Mouse (Mus musculus): ENCODE data around the gene Hist2h2bb. TPM values are rescaled to one million over a fixed set of nuclear protein-coding genes. Genes with fewer than 3 reads are reported as not detected.

Hist2h2bb gene
- total RNA-seq, 2 experiments from 2014 or later = 1,241 to 12,958 TPM

DNA sequence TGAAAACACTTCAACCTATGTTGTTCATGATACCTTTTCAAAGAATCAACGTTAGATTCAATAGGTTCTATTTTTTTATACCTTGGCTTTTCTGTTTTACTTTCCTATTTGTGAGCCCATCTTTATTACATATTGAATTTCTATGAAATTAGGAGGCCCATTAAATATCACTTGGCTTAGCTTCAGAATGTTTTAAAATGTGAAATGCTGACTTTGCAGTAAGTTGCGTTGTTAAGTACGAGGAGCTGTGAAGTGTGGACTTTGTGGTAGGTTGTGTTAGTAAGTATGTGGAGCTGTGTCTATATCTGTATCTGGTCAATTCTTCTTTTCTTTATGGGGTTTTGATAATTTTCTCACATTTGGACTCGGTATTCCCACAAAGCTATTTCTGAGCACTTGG lies 28.8 kb downstream of the Hist2h2bb start:
- no peak for ATAC-seq (ENCODE audit: poor library complexity, severe bottlenecking)

DNA sequence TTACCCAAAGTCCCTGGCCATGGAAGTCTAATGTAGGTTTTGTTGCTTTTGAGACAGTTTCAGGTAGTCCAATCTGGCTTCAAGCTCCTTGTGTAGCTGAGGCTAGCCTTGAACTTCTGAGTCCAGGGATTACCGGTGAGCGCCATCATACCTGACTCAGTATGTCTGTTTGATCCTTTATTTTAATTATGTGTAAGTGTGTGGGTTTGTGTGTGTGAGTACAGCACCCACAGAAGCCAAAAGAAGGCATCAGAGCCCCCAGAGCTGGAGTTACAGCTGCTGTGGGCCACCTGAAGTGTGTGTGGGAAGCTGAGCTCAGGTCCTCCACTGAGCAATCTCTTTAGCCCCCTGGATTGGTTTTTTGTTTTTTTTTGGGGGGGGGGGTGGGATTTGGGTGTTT lies 30.0 kb downstream of the Hist2h2bb start:
- ATAC-seq (ENCODE audit: poor library complexity, severe bottlenecking) = no peak

DNA sequence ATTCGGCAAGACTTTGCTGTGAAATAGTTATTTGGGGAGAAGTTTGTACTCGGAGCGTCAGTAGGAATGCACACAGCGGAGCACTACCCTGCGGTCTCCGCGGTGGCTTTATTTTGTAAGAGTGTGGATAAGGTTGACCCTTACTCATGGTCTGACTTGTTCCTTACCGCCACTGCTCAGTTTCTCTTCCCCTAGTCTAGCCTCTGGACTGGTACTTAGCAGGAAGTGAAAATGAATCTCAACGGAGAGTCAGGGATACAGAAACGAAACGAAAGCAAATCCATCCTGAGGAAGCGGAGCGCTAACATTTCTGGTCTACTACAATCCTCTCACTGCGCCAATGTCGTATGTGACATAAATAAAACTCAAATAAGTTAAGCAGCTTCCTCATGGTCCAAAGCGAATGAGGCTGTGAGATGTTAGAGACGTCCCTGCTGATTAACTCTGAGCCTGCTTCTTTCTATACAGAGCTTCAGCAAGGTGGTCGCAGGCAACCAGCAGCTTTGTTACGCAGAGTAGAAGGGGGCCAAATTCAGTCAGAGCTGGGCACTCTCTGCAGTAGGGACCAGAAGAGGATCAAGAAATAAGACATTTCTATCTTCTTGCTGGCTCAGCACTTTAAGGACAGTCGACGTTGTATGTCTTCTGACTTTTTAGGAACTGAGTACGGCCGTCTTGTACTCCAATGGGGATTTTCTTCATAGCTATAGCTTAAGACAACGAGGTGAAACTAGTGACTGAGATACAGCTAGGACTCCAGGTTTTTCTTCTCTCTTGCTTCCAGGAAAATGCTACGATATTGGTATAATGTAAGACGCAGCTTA lies 31.4 kb downstream of the Hist2h2bb start:
- peak; percentile 94 for ATAC-seq (ENCODE audit: poor library complexity, severe bottlenecking)

DNA sequence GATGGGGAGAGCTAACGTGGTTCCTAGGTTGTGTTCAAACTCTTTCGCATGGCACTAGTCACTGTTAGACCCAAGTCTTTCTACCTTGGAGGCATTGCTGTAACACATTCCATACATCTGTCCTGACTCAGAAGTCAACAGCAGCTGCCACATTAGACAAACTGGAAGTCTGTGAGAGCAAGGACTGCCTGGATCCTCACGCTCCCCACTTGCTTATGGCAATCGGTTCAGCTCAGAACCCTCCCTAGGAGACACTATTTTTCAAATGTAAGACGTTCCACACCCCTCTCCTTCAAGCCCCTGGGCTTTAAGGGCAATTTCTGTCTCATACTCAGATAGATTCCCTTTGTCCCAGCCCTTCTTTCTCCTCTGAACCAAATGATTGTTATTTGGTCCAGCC lies 32.5 kb downstream of the Hist2h2bb start:
- ATAC-seq (ENCODE audit: poor library complexity, severe bottlenecking) = no peak

DNA sequence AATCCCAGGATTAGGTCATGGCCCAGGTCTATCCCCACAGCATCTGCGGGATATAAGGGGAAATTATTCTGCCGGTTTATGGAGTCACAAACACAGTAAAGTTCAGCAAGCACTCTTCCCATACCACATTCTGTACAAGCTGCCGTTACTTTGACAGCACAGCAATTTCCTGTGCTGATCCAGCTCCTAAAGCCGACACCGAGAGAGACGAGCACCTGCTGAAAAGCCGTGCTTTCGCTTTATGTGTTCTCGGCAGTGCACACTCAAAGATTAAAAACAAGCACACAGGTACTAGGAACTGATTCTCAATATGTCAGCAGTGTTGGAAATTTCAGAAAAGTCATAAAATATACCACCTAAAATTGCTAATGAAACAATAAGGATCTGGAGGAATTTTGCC lies 37.0 kb downstream of the Hist2h2bb start:
- no peak for ATAC-seq (ENCODE audit: poor library complexity, severe bottlenecking)

DNA sequence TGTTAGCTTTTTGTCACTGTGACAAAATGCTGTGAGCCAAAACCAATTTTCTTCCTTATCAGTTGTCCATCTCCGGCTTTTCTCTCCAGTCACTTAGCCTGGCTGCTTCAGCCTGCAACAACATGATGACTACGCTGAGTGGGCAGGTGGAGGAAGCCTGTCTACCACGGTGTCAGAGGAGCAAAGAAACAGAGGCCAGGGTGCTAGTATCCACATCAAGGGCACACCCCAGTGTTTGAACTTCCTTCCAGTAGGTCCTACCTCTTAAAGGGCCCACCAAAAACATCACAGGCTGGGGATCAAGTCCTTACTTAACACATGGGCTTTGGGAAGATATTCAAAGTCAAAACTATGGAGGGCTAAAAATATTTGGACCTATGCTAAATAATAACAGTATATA lies 39.9 kb downstream of the Hist2h2bb start:
- no peak for ATAC-seq (ENCODE audit: poor library complexity, severe bottlenecking)

DNA sequence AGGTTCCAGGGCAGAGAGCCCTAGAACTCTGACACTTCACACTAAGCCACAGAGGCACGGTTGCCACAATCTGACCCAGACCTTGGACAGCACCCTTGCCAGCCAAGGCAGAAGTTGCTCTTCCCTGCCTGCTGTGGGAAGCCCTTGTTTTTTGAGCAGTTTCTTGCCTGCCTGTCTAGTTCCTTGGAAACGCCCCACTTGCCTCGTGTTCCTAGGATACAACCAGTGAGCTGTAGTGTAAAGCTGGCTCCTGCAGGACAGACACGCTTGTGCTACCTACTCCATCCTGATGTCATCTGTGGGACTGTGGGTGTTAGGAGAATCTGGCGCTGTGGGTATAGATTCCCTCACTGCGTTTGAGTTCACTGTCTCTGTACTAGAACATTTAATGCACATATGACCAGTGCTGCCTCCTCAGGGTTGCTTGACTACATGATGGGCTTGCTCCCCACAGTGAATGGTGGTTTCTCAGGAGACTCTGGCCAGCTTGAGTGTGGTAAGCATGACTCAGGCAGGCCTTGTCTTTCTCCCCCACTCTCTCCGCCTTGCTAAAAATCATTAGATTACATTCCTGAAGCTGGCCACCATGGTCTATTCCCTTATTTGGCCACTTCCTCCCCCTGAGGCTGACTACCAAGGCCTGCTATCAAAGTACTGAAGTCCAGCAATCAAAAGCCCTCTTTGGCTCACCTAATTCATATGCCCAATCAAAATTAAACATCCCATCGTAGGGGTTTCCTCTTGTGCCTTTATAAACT lies 43.0 kb downstream of the Hist2h2bb start:
- ATAC-seq (ENCODE audit: poor library complexity, severe bottlenecking) = no peak

Other genes with a start within 250 kb of the Hist2h2bb start
- 23.8 and 31.2 TPM in 2 replicates for gene Vps45, start 211.3 kb upstream of the Hist2h2bb start, total RNA-seq (2015)
- gene Vps45, start 211.3 kb upstream of the Hist2h2bb start, total RNA-seq (2017) = 9.5 and 11.6 TPM in 2 replicates
- gene Otud7b, start 165.2 kb upstream of the Hist2h2bb start, total RNA-seq (2015) = 1.2 and 1.3 TPM in 2 replicates
- 3.1 and 4.8 TPM in 2 replicates for gene Otud7b, start 165.2 kb upstream of the Hist2h2bb start, total RNA-seq (2017)
- 0.09 TPM in 1 of 2 replicates, not detected in the other for gene Mtmr11, start 107.7 kb upstream of the Hist2h2bb start, total RNA-seq (2015)
- not detected in 2 replicates for gene Mtmr11, start 107.7 kb upstream of the Hist2h2bb start, total RNA-seq (2017)
- gene Sf3b4, start 97.4 kb upstream of the Hist2h2bb start, total RNA-seq (2015) = 51.0 and 64.8 TPM in 2 replicates
- 15.4 and 16.3 TPM in 2 replicates for gene Sf3b4, start 97.4 kb upstream of the Hist2h2bb start, total RNA-seq (2017)
- gene Sv2a, start 88.6 kb upstream of the Hist2h2bb start, total RNA-seq (2015) = 0.09 and 0.11 TPM in 2 replicates
- gene Sv2a, start 88.6 kb upstream of the Hist2h2bb start, total RNA-seq (2017) = 0.07 TPM in 1 of 2 replicates, not detected in the other
- 11.9 and 14.2 TPM in 2 replicates for gene Bola1, start 50.0 kb upstream of the Hist2h2bb start, total RNA-seq (2015)
- 9.9 and 12.1 TPM in 2 replicates for gene Bola1, start 50.0 kb upstream of the Hist2h2bb start, total RNA-seq (2017)
- gene Hist2h2ab, start 49.9 kb upstream of the Hist2h2bb start, total RNA-seq (2015) = 6.0 and 6.9 TPM in 2 replicates
- 70.6 and 78.2 TPM in 2 replicates for gene Hist2h2ab, start 49.9 kb upstream of the Hist2h2bb start, total RNA-seq (2017)
- 43.3 and 49.5 TPM in 2 replicates for gene Hist2h2ac, start 48.9 kb upstream of the Hist2h2bb start, total RNA-seq (2015)
- 3,888 and 4,875 TPM in 2 replicates for gene Hist2h2ac, start 48.9 kb upstream of the Hist2h2bb start, total RNA-seq (2017)
- gene Hist2h2be, start 48.6 kb upstream of the Hist2h2bb start, total RNA-seq (2015) = 10.2 and 11.9 TPM in 2 replicates
- gene Hist2h2be, start 48.6 kb upstream of the Hist2h2bb start, total RNA-seq (2017) = 14.8 and 14.9 TPM in 2 replicates
- 319 and 351 TPM in 2 replicates for gene Hist2h3c2, start 30.6 kb upstream of the Hist2h2bb start, total RNA-seq (2015)
- gene Hist2h3c2, start 30.6 kb upstream of the Hist2h2bb start, total RNA-seq (2017) = 146 and 157 TPM in 2 replicates
- 98.2 and 115 TPM in 2 replicates for gene Hist2h2aa2, start 29.5 kb upstream of the Hist2h2bb start, total RNA-seq (2015)
- gene Hist2h2aa2, start 29.5 kb upstream of the Hist2h2bb start, total RNA-seq (2017) = not detected in 2 replicates
- gene Hist2h2aa1, start 24.3 kb upstream of the Hist2h2bb start, total RNA-seq (2015) = not detected in 2 replicates
- 12,468 and 14,692 TPM in 2 replicates for gene Hist2h2aa1, start 24.3 kb upstream of the Hist2h2bb start, total RNA-seq (2017)
- gene Hist2h3c1, start 23.1 kb upstream of the Hist2h2bb start, total RNA-seq (2015) = 17.8 and 20.2 TPM in 2 replicates
- 2.8 TPM in 1 of 2 replicates, not detected in the other for gene Hist2h3c1, start 23.1 kb upstream of the Hist2h2bb start, total RNA-seq (2017)
- 187 and 212 TPM in 2 replicates for gene Hist2h4, start 6.4 kb upstream of the Hist2h2bb start, total RNA-seq (2015)
- 175 TPM in 2 replicates for gene Hist2h4, start 6.4 kb upstream of the Hist2h2bb start, total RNA-seq (2017)
- 1,096 and 1,674 TPM in 2 replicates for gene Hist2h3b, start 1.1 kb upstream of the Hist2h2bb start, total RNA-seq (2015)
- gene Hist2h3b, start 1.1 kb upstream of the Hist2h2bb start, total RNA-seq (2017) = 491 and 548 TPM in 2 replicates
- gene Fcgr1, start 24.2 kb downstream of the Hist2h2bb start, total RNA-seq (2015) = 15.7 and 25.4 TPM in 2 replicates
- gene Fcgr1, start 24.2 kb downstream of the Hist2h2bb start, total RNA-seq (2017) = 24.5 and 27.9 TPM in 2 replicates
- not detected in 2 replicates for gene BC107364, start 182.6 kb downstream of the Hist2h2bb start, total RNA-seq (2015)
- not detected in 2 replicates for gene BC107364, start 182.6 kb downstream of the Hist2h2bb start, total RNA-seq (2017)

All from megakaryocyte, adult 5-6 weeks (primary cell).